Mouse (Mus musculus): ENCODE measurements around the gene Rpusd3.

The Rpusd3 gene

GRCm38 (mm10) chr6:113386025-113386424 is 33.1 kb downstream of the Rpusd3 start:
- no peak for DNase-seq (ENCODE audit: low read depth, low spot score)

- no peak for DNase-seq (ENCODE audit: low read depth, low spot score)
Measured at GRCm38 (mm10) chr6:113385160-113385714, 33.9 kb downstream of the Rpusd3 start.

GRCm38 (mm10) chr6:113384351-113384927 is 34.7 kb downstream of the Rpusd3 start:
- no peak for DNase-seq (ENCODE audit: low read depth, low spot score)

DNA sequence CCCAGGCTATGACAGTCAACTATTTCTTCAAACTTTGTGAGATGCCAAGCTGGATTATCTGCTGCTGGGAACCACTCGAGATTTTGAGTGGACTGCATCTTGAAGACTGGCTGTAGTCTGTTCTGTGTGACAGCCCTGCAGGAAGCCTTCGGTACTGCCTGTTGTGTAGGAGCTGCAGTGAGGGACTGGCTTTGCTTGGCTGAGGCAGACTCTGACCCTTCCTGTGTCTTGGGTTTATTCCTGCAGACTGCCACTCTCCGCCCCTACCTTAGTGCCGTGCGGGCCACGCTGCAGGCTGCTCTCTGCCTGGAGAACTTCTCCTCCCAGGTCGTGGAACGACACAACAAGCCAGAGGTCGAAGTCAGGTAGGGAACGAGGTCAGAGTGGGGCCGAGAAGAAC is 38.7 kb downstream of the Rpusd3 start:
- DNase-seq (ENCODE audit: low read depth, low spot score), result no peak

GRCm38 (mm10) chr6:113379246-113379645 is 39.9 kb downstream of the Rpusd3 start:
- DNase-seq (ENCODE audit: low read depth, low spot score), result no peak

DNA sequence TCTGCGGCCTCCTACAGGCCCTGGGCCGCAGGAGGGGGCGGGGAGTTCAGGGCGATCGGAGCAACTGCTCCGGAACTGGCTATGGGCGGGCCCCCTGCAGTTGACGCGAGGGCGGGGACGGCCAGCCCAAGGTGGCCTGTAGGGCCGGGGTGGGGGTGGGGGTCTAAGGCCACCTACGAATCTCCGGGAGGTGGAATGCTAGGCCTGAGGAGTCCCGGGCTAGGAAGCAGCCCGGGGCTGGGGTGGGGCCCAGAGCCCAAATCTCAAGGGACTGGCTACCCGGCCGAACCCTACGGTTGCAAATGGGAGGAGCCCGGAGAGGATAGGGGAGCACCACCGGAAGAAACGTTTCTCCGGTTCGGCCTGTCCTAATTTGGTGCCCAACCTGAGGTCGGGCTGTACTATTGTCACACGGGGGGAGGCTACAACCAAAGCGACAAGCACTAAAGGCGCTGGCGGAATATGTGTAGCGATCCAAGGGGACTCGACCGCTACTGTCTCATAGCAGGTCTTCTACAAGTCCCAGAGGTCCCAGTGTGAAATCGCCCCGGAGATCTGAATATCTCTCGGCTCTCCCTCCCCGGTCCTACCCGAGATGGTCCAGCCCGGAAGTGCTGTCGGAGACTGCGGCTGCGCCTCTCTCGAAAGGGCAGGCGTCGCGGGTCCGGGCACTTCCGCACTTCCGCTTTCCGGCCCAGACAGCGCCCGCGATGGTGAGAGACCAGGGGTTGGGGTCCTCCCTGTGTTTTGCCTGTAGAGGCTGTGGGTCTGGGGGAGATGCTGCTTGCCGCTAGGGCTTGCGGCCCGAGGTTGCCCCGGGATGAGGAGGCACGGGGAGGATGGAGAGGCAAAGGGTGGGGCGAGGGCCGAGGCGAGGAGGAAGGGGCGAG is 41.4 kb downstream of the Rpusd3 start, which contains the start of the genes Tada3 and Arpc4:
TSS of gene Tada3 (minus strand) at position 388 of the 890 bp plus-strand sequence.
TSS of gene Arpc4 (plus strand) at position 620 of the 890 bp plus-strand sequence.
- DNase-seq (ENCODE audit: low read depth, low spot score), result peak; percentile 96

GRCm38 (mm10) chr6:113377172-113377495 is 42.0 kb downstream of the Rpusd3 start:
- DNase-seq (ENCODE audit: low read depth, low spot score), result no peak

GRCm38 (mm10) chr6:113373491-113373890 is 45.6 kb downstream of the Rpusd3 start:
- no peak for DNase-seq (ENCODE audit: low read depth, low spot score)

DNA sequence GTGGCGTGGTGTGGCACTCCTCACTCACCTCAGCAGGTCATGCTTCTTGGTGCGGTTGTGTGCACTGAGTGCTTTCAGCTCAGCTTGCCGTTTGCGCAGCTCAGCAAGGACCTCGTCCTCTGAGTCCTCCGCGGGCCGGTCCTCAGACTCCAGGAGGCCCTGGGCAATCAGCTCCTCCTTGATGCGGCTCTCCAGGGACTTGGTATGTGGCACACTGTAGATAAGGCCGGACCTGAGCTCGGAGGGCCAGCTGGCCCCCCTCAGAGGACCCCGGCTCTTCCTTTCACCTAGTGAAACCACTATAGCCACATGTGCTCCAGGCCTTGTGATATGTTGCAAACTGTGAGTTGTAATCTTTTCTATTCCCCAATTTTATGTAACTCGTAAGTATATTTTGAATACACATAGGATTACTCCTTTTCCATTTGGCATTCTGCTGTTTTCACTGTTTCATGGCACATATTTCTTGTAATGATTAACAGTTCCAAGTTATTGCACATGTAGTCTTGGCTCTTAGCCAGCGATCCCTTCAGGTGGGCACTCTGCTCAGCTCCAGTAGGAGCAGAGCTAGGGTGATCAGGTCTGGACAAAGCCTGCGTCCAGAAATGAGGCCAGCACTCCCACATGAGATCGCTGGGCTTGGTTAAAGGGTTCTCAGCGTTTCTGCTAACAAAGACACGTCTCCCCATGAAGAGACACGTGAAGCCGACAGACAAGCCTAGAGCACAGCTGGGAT is 48.8 kb downstream of the Rpusd3 start:
- no peak for DNase-seq (ENCODE audit: low read depth, low spot score)

DNA sequence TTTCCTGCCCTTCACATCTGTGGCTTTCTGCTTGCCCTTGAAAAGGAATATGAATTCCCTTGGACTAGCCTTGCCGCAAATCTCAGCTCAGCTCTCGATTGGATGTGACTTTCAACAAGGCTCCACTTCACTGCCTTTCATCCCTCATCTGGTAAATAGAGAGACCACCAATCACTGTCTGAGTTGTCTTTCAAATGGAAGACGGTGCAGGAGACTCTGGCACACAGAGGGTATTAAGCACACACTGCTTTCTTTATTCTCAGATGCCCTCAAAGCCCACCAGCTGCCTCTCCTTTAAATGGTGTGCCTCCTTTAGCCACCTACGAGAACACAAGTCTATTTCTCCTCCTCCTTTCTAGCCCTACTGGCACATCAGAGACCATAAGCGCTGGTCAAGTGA is 50.6 kb downstream of the Rpusd3 start:
- DNase-seq (ENCODE audit: low read depth, low spot score), result no peak

- no peak for DNase-seq (ENCODE audit: low read depth, low spot score)
Measured at GRCm38 (mm10) chr6:113368124-113368523, 51.0 kb downstream of the Rpusd3 start.

- DNase-seq (ENCODE audit: low read depth, low spot score), result no peak
Measured at GRCm38 (mm10) chr6:113367574-113367973, 51.6 kb downstream of the Rpusd3 start.

- no peak for DNase-seq (ENCODE audit: low read depth, low spot score)
Measured at GRCm38 (mm10) chr6:113366639-113367038, 52.5 kb downstream of the Rpusd3 start.

Measured in mesoderm, embryonic 11.5 days (tissue).